Mouse (Mus musculus) B cell, adult 2 months (primary cell): ENCODE results near the gene Ccdc42.

Experiments used
- DNase-seq, 2 experiments: peaks; one replicate each; pipeline ENCODE4 v3.0.0; 2022

The Ccdc42 gene

GRCm38 (mm10) chr11:68589055-68589809 lies 2.4 kb downstream of the Ccdc42 start:
- peak; percentile 78 for DNase-seq

- DNase-seq, result no peak
These were observed 4.9 kb downstream of the Ccdc42 start for GRCm38 (mm10) chr11:68591708-68592107.

- no peak for DNase-seq
These were observed 6.4 kb downstream of the Ccdc42 start for GRCm38 (mm10) chr11:68593247-68593646.

- DNase-seq, result no peak
These were observed 11.1 kb downstream of the Ccdc42 start for GRCm38 (mm10) chr11:68597912-68598311.

- DNase-seq, result no peak
These were observed 13.8 kb downstream of the Ccdc42 start for GRCm38 (mm10) chr11:68600551-68601021.

GRCm38 (mm10) chr11:68601486-68601991 lies 14.7 kb downstream of the Ccdc42 start:
- DNase-seq, result no peak

- DNase-seq, result no peak
These were observed 15.5 kb downstream of the Ccdc42 start for GRCm38 (mm10) chr11:68602200-68602931.

- DNase-seq, result no peak
These were observed 20.2 kb downstream of the Ccdc42 start for GRCm38 (mm10) chr11:68607046-68607445.

GRCm38 (mm10) chr11:68609910-68610566 lies 23.2 kb downstream of the Ccdc42 start:
- DNase-seq, result no peak

- no peak for DNase-seq
These were observed 23.7 kb downstream of the Ccdc42 start for GRCm38 (mm10) chr11:68610567-68610947.

- DNase-seq, result no peak
These were observed 26.4 kb downstream of the Ccdc42 start for GRCm38 (mm10) chr11:68613071-68613711.

- DNase-seq, result no peak
These were observed 35.9 kb downstream of the Ccdc42 start for GRCm38 (mm10) chr11:68622751-68623150.

- no peak for DNase-seq
These were observed 36.5 kb downstream of the Ccdc42 start for GRCm38 (mm10) chr11:68623225-68623870.

- DNase-seq, result no peak
These were observed 37.0 kb downstream of the Ccdc42 start for GRCm38 (mm10) chr11:68623871-68624258.

GRCm38 (mm10) chr11:68631611-68632316 lies 44.9 kb downstream of the Ccdc42 start:
- no peak for DNase-seq

GRCm38 (mm10) chr11:68637861-68638615 lies 51.2 kb downstream of the Ccdc42 start:
- DNase-seq, result no peak

GRCm38 (mm10) chr11:68641361-68641760 lies 54.5 kb downstream of the Ccdc42 start:
- no peak for DNase-seq

- no peak for DNase-seq
These were observed 58.0 kb downstream of the Ccdc42 start for GRCm38 (mm10) chr11:68644781-68645180.
